26 mouse cellular contexts compared by ENCODE assay signal in genomic region chr7:30749824-30750606, GRCm38 (mm10). TPM values are rescaled to one million over a fixed set of nuclear protein-coding genes. Genes with fewer than 3 reads are reported as not detected.
DNase-seq lines count a peak whose midpoint lies in the region; ATAC-seq and TF ChIP-seq lines count a peak whose summit lies in the region.
"Had no signal": no experiment of that assay in that cellular context is flagged by ENCODE, and none has a peak within 500 bp of the region (broad histone marks: within the 10 kb centered on the region; RNA-seq: fewer than 3 reads in every experiment).

No protein-coding gene starts in this region.

- H3K9me3 ChIP-seq in intestine, embryonic 15.5 days, result no peaks in the 10 kb centered on the region
- H3K9me3 ChIP-seq in intestine, postnatal 0 days (ENCODE audit: control insufficient read depth), result no peaks in the 10 kb centered on the region

- ATAC-seq in intestine, embryonic 15.5 days, result peak; percentile 63
- ATAC-seq in intestine, postnatal 0 days, result no peak
- ATAC-seq: liver, postnatal 0 days had no signal

- intact Hi-C loops in left cerebral cortex, postnatal 25 days (cut with DNase I), result no loop called here

- H3K4me3 ChIP-seq in intestine, embryonic 15.5 days (replicated peaks), result no peak overlapping the region
- no peak overlapping the region for H3K4me3 ChIP-seq in intestine, postnatal 0 days (ENCODE audit: low read depth, low read length)
- H3K4me3 ChIP-seq: embryonic facial prominence, embryonic 13.5 days; forebrain, embryonic 10.5 days; gastrocnemius, adult 2 months; heart, embryonic 13.5 days; megakaryocyte, embryonic 14.5 days; neural tube, embryonic 13.5 days had no signal

- no peak overlapping the region for H3K27ac ChIP-seq in intestine, embryonic 15.5 days
- H3K27ac ChIP-seq in intestine, postnatal 0 days (ENCODE audit: low read depth, low read length), result no peak overlapping the region
- H3K27ac ChIP-seq: embryonic facial prominence, embryonic 13.5 days; gastrocnemius, adult 2 months; heart, embryonic 13.5 days; neural tube, embryonic 13.5 days had no signal

- H3K27me3 ChIP-seq in intestine, embryonic 15.5 days (replicated peaks), result no peaks in the 10 kb centered on the region
- H3K27me3 ChIP-seq in intestine, postnatal 0 days (replicated peaks; ENCODE audit: control insufficient read depth, insufficient read depth, low read length), result no peaks in the 10 kb centered on the region
- H3K27me3 ChIP-seq: embryonic facial prominence, embryonic 13.5 days; heart, embryonic 13.5 days; neural tube, embryonic 13.5 days had no signal

- no peak for TF ChIP-seq CTCF in intestine, postnatal 0 days (IDR thresholded peaks at IDR 0.05; ENCODE audit: low read depth)

- H3K4me1 ChIP-seq in intestine, embryonic 15.5 days (replicated peaks), result no peaks in the 10 kb centered on the region; the same call in 1 of the 2 replicates
- H3K4me1 ChIP-seq in intestine, postnatal 0 days (replicated peaks; ENCODE audit: control insufficient read depth, insufficient read depth, low read length), result no peaks in the 10 kb centered on the region
- H3K4me1 ChIP-seq: embryonic facial prominence, embryonic 13.5 days; forebrain, embryonic 10.5 days; neural tube, embryonic 13.5 days had no signal

- no peak overlapping the region for H3K9ac ChIP-seq in intestine, embryonic 15.5 days
- H3K9ac ChIP-seq in intestine, postnatal 0 days (ENCODE audit: low read depth, low read length), result no peak overlapping the region
- H3K9ac ChIP-seq: embryonic facial prominence, embryonic 13.5 days; heart, embryonic 13.5 days; liver, postnatal 0 days; neural tube, embryonic 13.5 days had no signal

- 70% methylated on average over 13 of the region's 13 CpGs for WGBS in intestine, embryonic 15.5 days
- WGBS in intestine, postnatal 0 days, result 68% methylated on average over 13 of the region's 13 CpGs

- H3K4me2 ChIP-seq in intestine, embryonic 15.5 days (replicated peaks), result no peak overlapping the region
- no peak overlapping the region for H3K4me2 ChIP-seq in intestine, postnatal 0 days (replicated peaks; ENCODE audit: low read depth)
- H3K4me2 ChIP-seq: embryonic facial prominence, embryonic 13.5 days; heart, embryonic 13.5 days; neural tube, embryonic 13.5 days had no signal

- DNase-seq in left cerebral cortex, postnatal 25 days (ENCODE audit: low spot score in 2 of 2), result peak; percentile 8 to 19
- no peak for DNase-seq in left cerebral cortex, adult 8-10 months (ENCODE audit: low spot score in 2 of 2)
- peak; percentile 67 for DNase-seq in urinary bladder, postnatal 14 days (ENCODE audit: low spot score)
- DNase-seq in urinary bladder, adult 2 months (ENCODE audit: low spot score), result no peak
- no peak for DNase-seq in layer of hippocampus, adult 11-12 months (ENCODE audit: low spot score)
- no peak for DNase-seq in adrenal gland, adult 8-10 months
- DNase-seq: adrenal gland, postnatal 14 days; cerebellum, adult 18-20 months; gastrocnemius, adult 2 months; heart, postnatal 36 days; layer of hippocampus, adult 9-11 months; liver; liver, postnatal 0 days; thymus, postnatal 25 days had no signal

- H3K36me3 ChIP-seq in intestine, embryonic 15.5 days, result no peaks in the 10 kb centered on the region
- H3K36me3 ChIP-seq in intestine, postnatal 0 days (ENCODE audit: control insufficient read depth, insufficient read depth), result no peaks in the 10 kb centered on the region

RNA-seq across cellular contexts. Expression of gene Sbsn, which starts 1.3 kb away (rescaled TPM):
- polyA plus RNA-seq in intestine, embryonic 15.5 days (2015; fragmentation: Nextera tagmentation; extraction: Ambion mirVana), result 1.4 TPM in 2 replicates
- 2.7 and 2.9 TPM in 2 replicates for polyA plus RNA-seq in intestine, postnatal 0 days (2015; fragmentation: Nextera tagmentation; extraction: Ambion mirVana)
- total RNA-seq in left cerebral cortex, postnatal 25 days (2021), result 1 to 10 TPM; 5.7 to 7.0 TPM
- total RNA-seq in left cerebral cortex, adult 8-10 months (2022), result 10 to 100 TPM; 12.0 to 17.3 (median 13.7) TPM
- 17.9 and 21.2 TPM in 2 replicates for polyA plus RNA-seq in urinary bladder, adult 2 months (2012; rRNA removed)
- total RNA-seq in adrenal gland, adult 8-10 months (2022), result 100 to 1,000 TPM; 213 to 399 (median 309) TPM
- total RNA-seq: common myeloid progenitor, adult 5-6 weeks had no signal

RNA-seq across cellular contexts. Expression of gene Gapdhs, which starts 6.5 kb away (rescaled TPM):
- 0.10 and 0.33 TPM in 2 replicates for polyA plus RNA-seq in intestine, embryonic 15.5 days (2015; fragmentation: Nextera tagmentation; extraction: Ambion mirVana)
- polyA plus RNA-seq in intestine, postnatal 0 days (2015; fragmentation: Nextera tagmentation; extraction: Ambion mirVana), result not detected in 2 replicates
- not detected for total RNA-seq in left cerebral cortex, postnatal 25 days (2021)
- not detected for total RNA-seq in left cerebral cortex, adult 8-10 months (2022)
- not detected in 2 replicates for polyA plus RNA-seq in urinary bladder, adult 2 months (2012; rRNA removed)
- total RNA-seq in adrenal gland, adult 8-10 months (2022), result not detected
- total RNA-seq: adrenal gland, postnatal 14 days; common myeloid progenitor, adult 5-6 weeks; gastrocnemius, adult 2 months; granulocyte monocyte progenitor cell, adult 5-6 weeks; heart, postnatal 36 days; left cerebral cortex, postnatal 10 days had no signal
- polyA plus RNA-seq: spleen, adult 2 months had no signal

RNA-seq across cellular contexts. Expression of gene Dmkn, which starts 13.5 kb away (rescaled TPM):
- 4.6 and 5.3 TPM in 2 replicates for polyA plus RNA-seq in intestine, embryonic 15.5 days (2015; fragmentation: Nextera tagmentation; extraction: Ambion mirVana)
- 27.8 and 28.2 TPM in 2 replicates for polyA plus RNA-seq in intestine, postnatal 0 days (2015; fragmentation: Nextera tagmentation; extraction: Ambion mirVana)
- 1 to 10 TPM; 4.0 to 5.0 TPM for total RNA-seq in left cerebral cortex, postnatal 25 days (2021)
- 1 to 10 TPM; 4.1 to 5.2 (median 4.7) TPM for total RNA-seq in left cerebral cortex, adult 8-10 months (2022)
- 9.8 and 16.2 TPM in 2 replicates for polyA plus RNA-seq in urinary bladder, adult 2 months (2012; rRNA removed)
- 1 to 10 TPM; 2.7 to 4.6 (median 4.2) TPM for total RNA-seq in adrenal gland, adult 8-10 months (2022)
- polyA plus RNA-seq: forebrain, embryonic 10.5 days had no signal

RNA-seq across cellular contexts. Expression of gene Tmem147, which starts 20.7 kb away (rescaled TPM):
- polyA plus RNA-seq in intestine, embryonic 15.5 days (2015; fragmentation: Nextera tagmentation; extraction: Ambion mirVana), result 220 and 257 TPM in 2 replicates
- polyA plus RNA-seq in intestine, postnatal 0 days (2015; fragmentation: Nextera tagmentation; extraction: Ambion mirVana), result 158 and 161 TPM in 2 replicates
- total RNA-seq in left cerebral cortex, postnatal 25 days (2021), result 100 to 1,000 TPM; 119 to 130 TPM
- 100 to 1,000 TPM; 113 to 127 (median 115) TPM for total RNA-seq in left cerebral cortex, adult 8-10 months (2022)
- 97.6 and 129 TPM in 2 replicates for polyA plus RNA-seq in urinary bladder, adult 2 months (2012; rRNA removed)
- 100 to 1,000 TPM; 179 to 210 (median 202) TPM for total RNA-seq in adrenal gland, adult 8-10 months (2022)

RNA-seq across cellular contexts. Expression of gene Krtdap, which starts 37.7 kb away (rescaled TPM):
- polyA plus RNA-seq in intestine, embryonic 15.5 days (2015; fragmentation: Nextera tagmentation; extraction: Ambion mirVana), result 1.9 and 2.8 TPM in 2 replicates
- 4.1 and 4.8 TPM in 2 replicates for polyA plus RNA-seq in intestine, postnatal 0 days (2015; fragmentation: Nextera tagmentation; extraction: Ambion mirVana)
- not detected for total RNA-seq in left cerebral cortex, postnatal 25 days (2021)
- not detected for total RNA-seq in left cerebral cortex, adult 8-10 months (2022)
- polyA plus RNA-seq in urinary bladder, adult 2 months (2012; rRNA removed), result 29.5 and 47.2 TPM in 2 replicates
- total RNA-seq in adrenal gland, adult 8-10 months (2022), result not detected
- total RNA-seq: common myeloid progenitor, adult 5-6 weeks; granulocyte monocyte progenitor cell, adult 5-6 weeks; heart, postnatal 36 days; left cerebral cortex, postnatal 10 days had no signal
- polyA plus RNA-seq: forebrain, embryonic 10.5 days; liver, postnatal 0 days; spleen, adult 2 months; testis, adult 2 months had no signal

Comparison
In these comparisons a context has a peak if more than half of its experiments do, and no peak if none do; other contexts are left out.
1. DNase-seq: peak in left cerebral cortex, postnatal 25 days (2 of 2) and urinary bladder, postnatal 14 days (single experiment); none in left cerebral cortex, adult 8-10 months (0 of 2), urinary bladder, adult 2 months (single experiment), layer of hippocampus, adult 11-12 months (single experiment) and adrenal gland, adult 8-10 months (single experiment).
2. RNA of gene Sbsn, which starts 1.3 kb away (total RNA-seq): 213 to 399 TPM in adrenal gland, adult 8-10 months; 12.0 to 17.3 TPM in left cerebral cortex, adult 8-10 months and 5.7 to 7.0 TPM in left cerebral cortex, postnatal 25 days; every median in the first group is over 10 times any median in the second.